Mouse (Mus musculus) splenic B cell, adult 2 months (primary cell): ENCODE data around the gene Gm8332.
"Not testable (repeated sequence)": the region's sequence is repeated elsewhere in the genome, so short reads cannot be mapped to it uniquely, and the experiment has no call there.

Experiments
- DNase-seq: peaks from one replicate; pipeline ENCODE4 v3.0.0-alpha.2; 2011; ENCODE audit warnings: low read depth, low spot score
- H3K27me3 ChIP-seq: 2 replicates; pipeline ENCODE4 v1.6.1; 2012; ENCODE audit warnings: mild to moderate bottlenecking, low read length, moderate library complexity, mixed read lengths; ENCODE audit not compliant: control insufficient read depth, poor library complexity, insufficient read depth, severe bottlenecking
- H3K36me3 ChIP-seq: 2 replicates; pipeline ENCODE4 v1.6.1; 2012; ENCODE audit warnings: mild to moderate bottlenecking, low read length, moderate library complexity, mixed read lengths; ENCODE audit not compliant: control insufficient read depth, poor library complexity, insufficient read depth, severe bottlenecking

Gm8332 gene

DNA sequence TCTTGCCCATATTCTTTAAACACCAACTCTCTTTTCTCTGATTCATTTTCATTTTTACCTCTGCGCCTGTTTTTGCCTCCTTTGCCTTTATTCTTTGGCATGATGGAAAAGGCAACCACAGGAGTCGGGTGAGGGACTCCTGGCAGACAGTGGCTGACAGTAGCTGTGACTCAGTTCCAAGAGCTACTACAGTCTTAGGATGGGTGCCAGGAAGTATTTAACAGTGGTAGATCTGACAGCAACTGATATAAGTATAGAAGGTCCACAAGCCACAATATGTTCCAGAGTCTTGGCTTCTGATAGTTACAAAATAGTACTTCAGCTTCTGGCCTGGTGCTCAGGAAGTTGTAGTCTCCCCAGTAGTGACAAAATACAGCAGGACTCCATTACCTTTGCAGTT, at the start of gene Gm8332:
Gene Gm8332 (minus strand): TSS at position 101 of the 400 bp plus-strand sequence.
- H3K36me3 ChIP-seq, H3K27me3 ChIP-seq, DNase-seq: not testable (repeated sequence)

DNA sequence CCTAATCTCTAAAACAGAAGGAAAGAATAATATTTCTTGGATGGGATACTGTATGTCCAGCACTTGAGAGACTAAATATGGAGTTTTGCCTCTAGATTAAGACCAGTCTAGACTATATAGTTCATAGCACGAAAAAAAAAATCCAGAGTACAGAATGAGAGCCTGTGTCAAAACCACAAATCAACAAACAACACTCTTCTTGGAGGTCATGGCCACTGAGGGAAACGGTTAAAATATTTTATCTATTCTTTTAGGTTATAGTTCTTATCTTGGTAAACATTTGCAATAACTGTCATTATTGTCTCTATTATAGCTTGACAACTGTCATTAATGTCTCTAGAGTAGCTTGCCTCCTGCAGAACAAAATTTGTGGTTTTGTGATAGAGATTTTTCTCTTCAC, 47.3 kb upstream of the Gm8332 start:
- not testable (repeated sequence) for DNase-seq, H3K36me3 ChIP-seq, H3K27me3 ChIP-seq

DNA sequence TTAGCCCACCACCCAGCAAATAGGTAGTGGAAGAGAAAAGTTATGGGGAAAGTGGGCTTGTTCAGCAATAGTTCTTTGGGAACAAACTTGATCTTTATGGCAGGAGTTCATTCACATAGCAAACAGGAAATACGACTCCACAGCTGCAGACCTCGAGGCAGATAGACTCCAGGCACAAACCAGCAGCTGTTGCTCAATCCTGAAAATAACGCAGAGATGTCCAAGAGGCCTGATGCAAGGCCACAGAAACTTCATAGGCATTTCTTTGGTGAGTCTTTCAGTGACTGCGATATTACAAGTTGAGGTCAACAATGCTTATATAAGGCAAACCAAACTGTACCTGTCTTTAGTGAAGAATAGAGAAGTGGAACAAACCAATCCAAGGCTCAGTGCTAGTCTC, 43.2 kb upstream of the Gm8332 start:
- not testable (repeated sequence) for DNase-seq, H3K36me3 ChIP-seq, H3K27me3 ChIP-seq

DNA sequence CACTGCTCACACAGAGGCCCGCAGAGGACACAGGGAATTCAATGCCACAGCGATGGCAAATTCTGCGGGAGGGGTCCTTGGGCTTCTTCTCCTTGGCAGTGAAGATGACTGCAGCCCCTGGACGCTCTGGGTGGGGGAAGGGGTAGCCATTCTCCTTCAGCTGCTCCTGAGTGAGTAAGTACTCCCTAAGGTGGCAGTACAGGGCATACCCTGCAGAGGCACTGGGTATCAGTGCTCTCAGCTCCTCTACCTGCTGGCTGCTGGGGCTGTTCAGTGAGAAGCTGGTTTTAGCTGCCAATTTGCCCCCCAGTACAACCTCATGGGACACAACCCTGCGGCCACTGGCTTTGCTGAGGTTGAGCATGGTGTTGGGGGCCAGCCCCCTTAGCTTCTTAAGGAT, 35.3 kb upstream of the Gm8332 start:
- H3K27me3 ChIP-seq, DNase-seq, H3K36me3 ChIP-seq: not testable (repeated sequence)

DNA sequence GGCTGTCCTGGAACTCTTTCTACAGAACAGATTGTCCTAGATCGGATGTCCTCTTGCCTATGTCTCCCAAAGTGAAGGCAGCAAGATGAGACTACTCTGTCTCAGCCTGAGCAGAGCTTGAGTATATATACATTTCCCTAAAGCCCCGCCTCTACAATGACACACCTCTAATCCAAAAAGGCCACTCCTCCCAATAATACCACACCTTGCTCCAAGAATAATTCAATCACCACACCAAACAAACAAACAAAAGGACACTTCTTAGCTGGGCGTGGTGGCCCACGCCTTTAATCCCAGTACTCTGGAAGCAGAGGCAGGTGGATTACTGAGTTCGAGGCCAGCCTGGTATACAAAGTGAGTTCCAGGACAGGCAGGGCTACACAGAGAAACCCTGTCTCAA, 24.5 kb upstream of the Gm8332 start, which contains the start of gene Gm5662:
Gene Gm5662 (minus strand): TSS at position 101 of the 400 bp plus-strand sequence.
- not testable (repeated sequence) for DNase-seq

DNA sequence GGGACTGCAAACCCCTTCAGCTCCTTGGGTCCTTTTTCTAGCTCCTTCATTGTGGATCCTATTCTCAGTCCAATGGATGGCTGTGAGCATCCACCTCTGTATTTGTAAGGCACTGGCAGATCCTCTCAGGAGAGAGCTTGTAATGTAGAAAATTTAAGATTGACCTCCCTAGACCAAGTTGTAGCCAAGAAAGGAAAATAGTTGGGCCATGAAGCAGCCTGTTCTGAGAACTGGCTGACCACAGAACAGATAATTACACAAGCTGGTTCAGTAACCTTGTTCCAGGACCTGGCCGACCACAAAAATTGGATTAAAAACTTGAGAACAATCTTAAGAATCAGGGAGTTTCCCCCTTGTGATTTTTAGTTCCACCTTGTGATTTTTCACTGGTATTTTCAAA, 7.3 kb upstream of the Gm8332 start:
- no peaks in the 10 kb centered on the region for H3K27me3 ChIP-seq
- DNase-seq = no peak
- no peaks in the 10 kb centered on the region for H3K36me3 ChIP-seq

More for the DNA sequence above, 24.5 kb upstream of the Gm8332 start, which contains the start of gene Gm5662:
- H3K27me3 ChIP-seq, H3K36me3 ChIP-seq: not testable (repeated sequence)

DNA sequence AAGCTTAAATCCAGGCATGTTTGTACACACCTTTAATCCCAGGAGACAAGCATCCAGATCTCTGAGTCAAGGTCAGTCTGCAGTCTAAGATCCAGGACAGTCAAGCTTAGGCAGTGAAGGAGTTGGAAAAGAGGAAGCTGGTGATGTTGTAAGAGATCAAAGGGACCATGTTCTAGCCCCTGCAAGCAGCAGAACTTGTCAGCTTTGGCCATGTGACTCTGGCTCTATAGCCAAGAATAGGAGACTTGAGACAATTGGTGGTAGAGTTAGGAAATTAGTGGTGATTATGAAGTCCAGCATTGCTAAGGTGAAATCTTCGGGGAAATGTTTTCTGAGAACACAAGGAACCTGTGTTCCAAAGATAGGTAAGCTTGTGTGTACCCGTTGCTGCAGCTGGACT, 6.0 kb upstream of the Gm8332 start:
- H3K36me3 ChIP-seq, DNase-seq, H3K27me3 ChIP-seq: not testable (repeated sequence)

DNA sequence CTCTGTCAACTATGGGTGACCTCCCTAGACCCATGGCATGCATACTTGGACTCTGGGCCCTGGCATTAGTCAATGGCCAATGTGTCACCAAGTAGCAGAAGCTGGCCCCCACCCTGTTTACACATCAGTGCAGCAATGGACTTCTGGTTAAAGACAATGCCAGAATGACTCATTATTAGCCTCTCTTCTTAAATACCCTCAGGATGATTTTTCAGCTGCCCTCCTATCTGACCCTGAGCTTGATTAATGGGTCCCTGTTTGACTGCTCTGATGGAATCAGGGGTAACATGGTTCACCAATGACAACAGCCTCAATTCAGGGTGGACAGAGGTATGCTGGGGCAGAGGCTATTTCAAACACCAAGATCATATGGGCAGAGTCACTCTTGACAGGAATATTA, 4.1 kb downstream of the Gm8332 start:
- not testable (repeated sequence) for H3K36me3 ChIP-seq

DNA sequence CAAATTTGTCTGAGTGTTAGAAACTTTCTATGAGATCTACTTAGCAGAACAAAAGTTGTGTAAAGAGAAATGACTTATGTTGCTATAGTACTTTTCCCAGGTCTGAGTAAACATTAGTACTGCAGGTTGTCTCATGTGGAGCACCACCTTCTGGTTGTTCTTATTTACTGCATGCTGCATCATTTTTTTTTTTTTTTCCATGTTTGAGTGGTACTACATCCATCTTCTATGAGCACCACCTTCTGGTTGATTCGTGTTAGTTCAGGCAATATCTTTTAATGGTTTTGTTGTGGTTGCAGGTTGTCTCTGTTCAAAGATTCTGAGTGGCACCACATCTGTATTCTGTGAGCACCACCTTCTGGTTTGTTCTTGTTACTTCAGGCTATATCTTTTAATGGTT, 7.0 kb downstream of the Gm8332 start:
- H3K27me3 ChIP-seq, DNase-seq, H3K36me3 ChIP-seq: not testable (repeated sequence)

More for the DNA sequence above, 4.1 kb downstream of the Gm8332 start:
- H3K27me3 ChIP-seq, DNase-seq: not testable (repeated sequence)

DNA sequence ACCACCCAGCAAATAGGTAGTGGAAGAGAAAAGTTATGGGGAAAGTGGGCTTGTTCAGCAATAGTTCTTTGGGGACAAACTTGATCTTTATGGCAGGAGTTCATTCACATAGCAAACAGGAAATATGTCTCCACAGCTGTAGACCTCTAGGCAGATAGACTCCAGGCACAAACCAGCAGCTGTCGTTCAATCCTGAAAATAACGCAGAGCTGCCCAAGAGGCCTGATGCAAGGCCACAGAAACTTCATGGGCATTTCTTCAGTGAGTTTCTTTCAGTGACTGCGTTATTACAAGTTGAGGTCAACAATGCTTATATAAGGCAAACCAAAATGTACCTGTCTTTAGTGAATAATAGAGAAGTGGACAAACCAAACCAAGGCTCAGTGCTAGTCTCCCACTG, 30.5 kb downstream of the Gm8332 start:
- Histone ChIP-seq H3K36me3 (no peaks in the 10 kb centered on the region), H3K27me3 (no peaks in the 10 kb centered on the region)
- no peak for DNase-seq

DNA sequence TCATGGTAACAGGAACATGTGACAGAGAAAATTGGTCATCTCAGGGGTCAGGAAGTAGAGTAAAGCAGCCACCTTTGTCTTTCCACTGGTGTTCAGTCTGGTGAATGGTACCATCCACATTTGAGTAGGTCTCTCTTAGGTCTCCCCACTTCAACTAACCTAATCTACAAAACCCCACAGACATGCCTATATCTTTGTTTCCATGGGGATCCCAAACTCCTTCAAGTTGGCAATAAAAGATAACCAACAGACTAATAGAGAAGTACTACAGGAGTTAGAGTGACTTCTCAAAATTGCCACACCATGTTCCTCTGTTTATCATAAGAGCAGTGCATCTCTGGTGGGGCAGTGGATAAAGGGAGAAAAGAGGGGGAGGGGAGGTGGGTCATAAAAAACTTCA, 31.8 kb downstream of the Gm8332 start:
- H3K27me3 ChIP-seq, DNase-seq, H3K36me3 ChIP-seq: not testable (repeated sequence)

DNA sequence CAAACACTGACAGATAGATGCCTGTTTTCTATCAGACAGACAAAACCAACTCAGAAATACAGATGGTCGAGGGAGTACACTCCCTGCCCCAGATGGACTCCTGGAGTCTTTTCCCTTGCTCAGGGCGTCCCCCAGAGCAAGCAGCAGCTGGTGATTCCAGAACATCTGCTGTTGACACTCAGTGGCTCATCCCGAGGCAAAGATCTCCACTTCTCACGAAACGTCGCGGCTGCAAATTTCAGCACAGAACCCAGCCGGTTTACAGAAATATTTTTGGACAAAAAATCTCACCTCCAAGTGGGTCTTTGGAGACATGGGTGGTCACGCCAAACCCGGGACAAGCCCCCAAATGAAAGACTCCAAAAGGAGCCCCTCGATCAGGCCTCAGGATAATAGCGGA, 35.3 kb downstream of the Gm8332 start:
- Histone ChIP-seq H3K27me3 (no peaks in the 10 kb centered on the region), H3K36me3 (no peaks in the 10 kb centered on the region)
- DNase-seq = no peak

DNA sequence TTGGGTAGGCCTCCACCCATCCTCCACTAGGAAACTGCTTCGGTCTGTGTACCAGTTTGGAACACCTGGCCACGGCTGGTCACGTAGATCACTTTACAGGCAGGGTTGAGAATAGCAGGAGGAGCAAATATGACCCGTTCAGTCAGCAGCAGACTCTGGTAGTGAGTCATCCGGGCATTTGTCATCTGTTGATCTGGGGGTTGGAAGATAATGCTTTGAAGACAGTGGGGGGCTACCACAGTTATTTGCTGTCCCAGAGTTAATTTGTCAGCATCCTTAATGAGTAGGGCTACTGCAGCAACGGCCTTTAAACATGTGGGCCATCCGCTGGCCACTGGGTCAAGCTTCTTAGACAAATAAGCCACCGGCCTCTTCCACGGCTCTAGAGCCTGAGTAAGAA, 38.4 kb downstream of the Gm8332 start:
- not testable (repeated sequence) for H3K36me3 ChIP-seq, DNase-seq

DNA sequence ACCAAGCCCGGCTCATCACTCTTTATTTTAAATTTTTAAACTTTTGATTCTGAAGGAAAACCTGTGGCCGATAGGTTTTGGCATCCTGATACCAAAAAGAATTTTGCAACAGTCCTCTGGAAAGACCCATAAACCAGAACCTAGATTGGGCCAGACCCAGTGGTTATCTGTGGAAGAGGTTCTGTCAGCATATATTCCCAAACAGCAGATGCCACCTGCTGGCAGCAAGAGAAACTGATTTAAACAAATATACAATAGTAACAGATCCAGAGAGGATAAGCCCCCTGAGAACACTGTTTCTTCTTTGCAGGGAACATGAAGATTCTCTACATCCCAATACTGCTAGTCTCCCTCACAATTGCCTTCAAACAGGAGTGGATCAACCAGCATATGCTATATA, 47.0 kb downstream of the Gm8332 start:
- DNase-seq = no peak
- no peaks in the 10 kb centered on the region for H3K27me3 ChIP-seq
- H3K36me3 ChIP-seq = no peaks in the 10 kb centered on the region

More for the DNA sequence above, 38.4 kb downstream of the Gm8332 start:
- H3K27me3 ChIP-seq = not testable (repeated sequence)
